Mouse (Mus musculus): ENCODE results near the gene Kcnv2.

Gene Kcnv2

DNA sequence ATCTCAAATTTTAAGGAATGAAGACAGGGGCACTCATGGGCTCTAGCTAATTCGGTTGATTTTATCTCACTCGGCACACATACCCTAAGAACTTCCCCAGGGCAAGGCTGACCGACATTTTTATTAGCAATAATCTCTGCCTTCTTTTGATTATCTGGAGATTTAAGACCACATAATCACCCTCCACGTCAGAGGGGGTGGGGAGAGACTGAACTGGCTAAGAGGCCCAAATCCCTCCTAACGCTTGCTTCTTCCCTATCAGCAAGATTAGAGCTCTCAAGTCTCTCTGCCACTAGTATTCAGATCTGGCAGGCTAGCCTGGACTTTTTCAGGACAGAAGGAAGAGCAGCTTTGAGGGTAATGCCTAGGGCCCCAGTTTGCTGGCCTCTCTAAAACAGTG, at the start of gene Kcnv2:
Kcnv2 (plus strand) TSS at position 308 of the 400 bp plus-strand sequence.
- DNase-seq = peak; percentile 49

DNA sequence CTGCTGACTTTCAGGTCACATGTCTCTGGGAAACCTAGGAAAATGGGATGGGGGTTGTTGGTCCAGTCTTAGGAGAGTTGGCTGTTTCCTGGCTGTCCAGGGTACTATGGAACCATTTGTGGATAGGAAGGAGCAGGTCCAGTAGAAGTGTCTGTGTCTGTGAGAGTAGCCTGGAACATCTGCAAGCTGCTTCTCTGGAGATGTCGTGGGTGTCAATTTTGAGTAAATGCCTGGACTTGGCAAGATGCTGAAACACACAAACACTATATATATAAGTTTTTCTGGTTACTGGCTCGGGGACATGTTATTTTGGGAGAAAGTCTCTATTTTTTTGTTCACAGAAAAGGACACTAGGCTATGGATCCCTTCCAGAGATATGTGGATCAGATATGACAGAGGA, 49.0 kb upstream of the Kcnv2 start:
- no peak for DNase-seq

DNA sequence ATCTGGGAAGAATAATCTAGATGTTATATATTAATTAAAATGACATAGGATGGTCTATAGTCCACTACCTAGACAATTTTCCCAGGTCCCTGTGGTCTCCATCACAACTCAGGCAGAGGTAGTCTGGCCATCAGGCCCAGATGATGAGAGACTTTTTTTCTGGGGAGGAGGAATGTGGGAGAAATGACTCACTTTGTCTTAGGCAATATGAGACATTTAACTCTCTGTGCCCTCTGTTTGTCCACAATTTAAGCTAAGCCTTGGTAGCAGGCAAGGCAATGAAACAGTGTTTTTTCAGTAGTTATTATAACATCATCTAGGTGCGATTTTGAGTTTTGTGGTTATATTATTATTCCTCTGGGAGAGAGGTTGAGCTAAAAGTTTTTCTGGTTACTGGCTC, 48.0 kb upstream of the Kcnv2 start:
- no peak for DNase-seq

DNA sequence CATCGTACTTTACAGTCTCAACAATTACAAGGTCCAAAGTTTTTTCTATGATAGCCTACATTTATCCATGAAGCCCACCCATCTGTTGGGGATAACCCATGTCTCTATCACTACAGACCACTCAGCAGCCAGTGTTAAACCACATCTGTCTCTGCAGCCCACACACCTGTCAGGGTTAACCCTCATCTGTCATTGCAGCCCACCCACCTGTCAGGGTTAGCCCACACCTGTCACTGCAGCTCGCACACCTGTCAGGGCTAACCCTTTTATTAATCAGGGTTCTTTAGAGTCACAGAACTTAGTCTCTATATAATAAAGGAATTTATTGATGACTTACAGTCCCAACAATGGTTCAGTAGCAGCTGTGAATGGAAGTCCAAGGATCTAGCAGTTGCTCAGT, 43.2 kb upstream of the Kcnv2 start:
- DNase-seq = no peak

DNA sequence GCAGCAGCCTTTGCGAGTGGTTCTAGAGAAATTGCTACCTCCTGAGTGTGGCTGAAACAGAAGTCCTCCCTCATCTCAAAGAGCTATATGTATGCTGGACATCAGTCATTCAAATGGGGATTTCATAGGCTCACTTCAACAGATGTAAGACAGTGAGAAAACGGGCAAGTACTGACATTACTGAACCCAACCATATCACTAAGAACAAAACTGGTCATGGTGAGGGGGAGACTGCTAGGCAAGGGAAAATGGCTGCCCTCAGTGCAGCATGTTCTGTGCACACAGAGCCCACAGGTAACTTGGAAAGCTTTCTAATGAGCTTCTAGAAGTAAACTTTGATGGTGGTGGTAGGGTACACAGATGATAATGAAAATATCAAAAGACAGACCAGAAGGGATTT, 12.3 kb upstream of the Kcnv2 start:
- no peak for DNase-seq

DNA sequence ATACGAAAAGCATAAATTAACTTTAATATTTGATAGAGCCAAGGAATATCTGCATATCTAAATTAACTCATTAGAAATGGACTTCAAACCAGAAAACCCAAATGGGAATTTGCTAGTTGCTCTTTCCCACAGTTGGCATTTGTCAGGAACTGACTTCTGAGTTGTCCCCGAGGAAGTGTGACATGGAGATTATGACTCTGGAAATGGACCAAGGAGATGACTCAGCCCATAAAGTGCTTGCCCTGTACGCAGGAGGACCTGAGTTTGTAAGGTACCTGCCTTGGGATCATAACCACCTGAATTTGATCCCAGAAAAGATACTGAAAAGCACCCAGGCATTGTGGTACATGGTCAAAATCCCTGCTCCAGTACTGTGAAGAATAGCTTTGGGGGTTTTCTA, 11.1 kb upstream of the Kcnv2 start:
- DNase-seq = peak; percentile 90

DNA sequence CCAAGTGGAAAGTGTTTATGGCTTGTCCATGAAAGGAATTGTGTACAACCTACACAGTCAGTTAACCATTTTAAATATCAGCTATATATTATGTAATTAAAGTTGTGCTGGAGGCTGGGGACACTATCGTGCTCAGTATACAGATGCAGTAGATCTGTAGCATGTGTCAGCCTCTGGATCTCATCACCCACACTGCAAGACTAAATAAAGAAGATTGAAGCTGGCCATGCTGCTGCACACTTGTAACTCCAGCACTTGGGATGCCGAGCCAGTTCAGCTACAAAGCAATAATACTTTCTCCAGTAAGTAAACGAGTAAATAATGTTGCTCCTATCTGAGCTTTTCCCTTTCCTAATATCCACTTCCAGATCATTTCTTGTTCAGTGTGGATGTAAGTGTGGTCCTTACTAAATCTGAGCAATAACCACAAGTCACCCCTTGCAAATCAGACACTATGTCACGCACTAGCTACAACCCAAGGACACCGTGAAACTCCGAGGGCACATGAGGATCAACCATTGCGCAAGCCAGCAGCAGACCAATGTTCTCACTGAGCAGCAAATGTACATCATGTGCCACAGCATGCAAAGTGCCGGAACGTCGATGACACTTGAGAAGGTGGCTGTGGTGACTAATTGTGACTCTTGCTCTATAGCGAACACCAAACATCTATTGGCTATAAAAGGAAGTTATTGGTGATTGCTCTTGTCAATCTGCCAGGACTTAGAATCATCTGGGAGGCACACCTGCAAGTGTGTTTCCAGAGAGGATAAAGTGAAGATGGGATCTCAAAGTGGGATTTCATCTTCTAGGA, 9.9 kb upstream of the Kcnv2 start:
- peak; percentile 97 for DNase-seq

DNA sequence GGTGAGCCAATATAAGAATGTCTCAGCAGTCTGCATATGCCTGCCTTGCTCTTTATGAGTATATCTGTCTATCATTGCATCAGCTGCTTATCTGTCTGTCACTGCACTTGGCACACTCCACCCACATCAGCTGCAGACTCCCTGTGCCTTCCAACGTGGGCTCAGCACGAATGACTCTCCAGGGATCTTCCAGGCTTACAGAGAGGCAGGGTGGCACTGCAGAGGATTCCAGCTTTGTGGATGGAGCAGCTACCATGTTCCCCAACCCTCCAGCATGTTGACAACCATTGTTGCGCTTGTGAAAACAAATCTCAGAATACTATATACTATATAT, 9.3 kb upstream of the Kcnv2 start:
- peak; percentile 86 for DNase-seq

DNA sequence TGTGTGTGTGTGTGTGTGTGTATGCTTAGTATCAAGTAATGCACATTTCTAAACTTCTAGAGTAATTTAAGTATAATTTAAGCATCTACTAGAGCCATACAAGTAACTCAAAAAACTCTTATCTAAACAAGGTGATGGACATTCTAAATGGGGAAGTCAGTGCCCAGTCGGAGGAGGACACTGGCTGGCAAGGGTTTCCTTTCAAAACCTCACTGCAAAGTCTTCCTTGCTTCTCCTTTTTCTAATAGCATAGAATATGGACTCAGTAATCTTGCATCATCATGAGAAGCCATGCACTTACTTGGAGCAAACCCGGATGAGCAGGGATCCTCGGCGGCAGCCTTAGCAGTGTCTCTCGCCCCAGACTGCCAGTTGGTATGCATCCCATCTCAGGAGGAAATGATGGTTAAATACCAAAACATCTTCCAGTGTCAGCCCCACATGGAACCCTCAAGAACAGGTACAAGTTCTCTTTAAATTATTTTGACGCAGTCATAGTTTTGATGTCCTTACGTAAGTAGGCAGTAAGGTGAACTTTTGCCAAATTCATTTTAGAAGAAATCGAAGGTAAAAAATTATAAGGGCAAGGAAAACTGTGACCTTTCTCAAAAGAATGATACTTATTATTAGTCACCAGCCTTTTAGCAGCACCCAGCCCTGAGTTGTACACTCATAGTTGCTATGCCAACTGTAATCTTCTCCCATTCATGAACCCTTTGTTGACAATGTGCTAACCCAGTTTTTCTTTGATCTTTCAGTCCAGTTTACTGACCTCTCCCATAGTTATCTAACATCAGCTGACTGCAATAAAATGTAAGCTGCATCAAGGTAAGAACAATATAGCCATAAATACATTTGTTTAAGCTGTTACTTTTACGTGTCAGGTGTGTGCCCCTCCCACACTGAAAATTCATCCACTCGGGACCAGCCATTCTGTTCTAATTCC, 5.8 kb upstream of the Kcnv2 start:
- peak; percentile 54 for DNase-seq

DNA sequence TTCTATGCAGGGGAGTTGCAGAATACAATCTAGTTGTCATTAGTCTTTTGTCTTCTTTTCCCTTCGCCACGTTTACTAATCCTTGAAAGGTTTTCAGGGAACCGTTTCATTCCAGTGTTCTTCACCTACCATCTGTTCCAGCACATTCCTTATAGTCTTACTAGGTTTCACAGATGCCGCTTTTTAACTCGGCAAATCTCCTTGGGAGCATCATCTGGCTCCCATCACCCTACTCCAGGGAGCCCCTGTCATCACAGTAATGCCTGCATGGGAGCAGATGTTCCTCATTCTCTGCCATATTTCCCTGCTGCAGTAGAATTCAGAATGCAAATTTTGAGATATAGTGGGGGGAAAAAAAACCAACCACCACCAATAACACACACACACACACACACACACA, 5.1 kb upstream of the Kcnv2 start:
- DNase-seq = peak; percentile 87

DNA sequence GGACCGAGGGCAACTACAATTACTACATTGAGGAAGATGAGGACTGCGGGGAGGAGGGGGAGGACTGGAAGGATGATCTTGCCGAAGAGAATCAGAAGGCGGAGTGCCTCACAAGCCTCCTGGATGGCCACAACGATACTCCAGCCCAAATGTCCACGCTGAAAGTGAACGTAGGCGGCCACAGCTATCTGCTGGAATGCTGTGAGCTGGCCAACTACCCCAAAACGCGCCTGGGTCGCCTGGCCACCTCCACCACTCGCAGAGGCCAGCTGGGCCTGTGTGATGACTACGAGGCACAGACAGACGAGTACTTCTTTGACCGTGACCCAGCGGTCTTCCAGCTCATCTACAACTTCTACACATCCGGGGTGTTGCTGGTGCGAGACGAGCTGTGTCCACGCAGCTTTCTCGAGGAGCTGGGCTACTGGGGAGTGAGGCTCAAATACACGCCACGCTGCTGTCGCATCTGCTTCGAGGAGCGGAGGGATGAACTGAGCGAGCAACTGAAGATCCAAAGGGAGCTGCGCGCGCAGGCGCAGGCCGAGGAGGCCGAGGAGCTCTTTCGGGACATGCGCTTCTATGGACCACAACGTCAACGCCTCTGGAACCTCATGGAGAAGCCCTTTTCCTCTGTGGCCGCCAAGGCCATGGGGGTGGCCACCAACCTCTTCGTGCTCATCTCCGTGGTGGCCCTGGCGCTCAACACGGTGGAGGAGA, 681 bp downstream of the Kcnv2 start:
- DNase-seq = peak; percentile 93

DNA sequence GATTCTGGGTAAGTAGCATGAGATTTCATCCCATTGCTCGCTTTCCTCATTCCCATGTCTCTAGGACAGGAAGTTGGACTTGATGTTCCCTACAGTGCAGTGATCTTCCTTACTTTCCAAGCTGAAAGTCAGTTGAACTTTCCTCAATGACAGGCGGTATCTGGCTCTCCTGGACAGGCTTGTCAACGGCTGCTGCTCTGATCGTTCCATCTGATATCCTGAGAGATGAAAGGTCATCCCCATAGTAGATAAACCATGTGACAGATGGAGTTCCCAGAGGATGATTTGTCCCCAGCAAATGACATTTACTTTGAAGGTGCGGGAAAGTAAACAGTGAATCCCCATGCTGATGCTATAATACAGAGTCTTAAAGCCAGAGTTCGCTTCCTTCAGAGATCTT, 3.2 kb downstream of the Kcnv2 start:
- no peak for DNase-seq

DNA sequence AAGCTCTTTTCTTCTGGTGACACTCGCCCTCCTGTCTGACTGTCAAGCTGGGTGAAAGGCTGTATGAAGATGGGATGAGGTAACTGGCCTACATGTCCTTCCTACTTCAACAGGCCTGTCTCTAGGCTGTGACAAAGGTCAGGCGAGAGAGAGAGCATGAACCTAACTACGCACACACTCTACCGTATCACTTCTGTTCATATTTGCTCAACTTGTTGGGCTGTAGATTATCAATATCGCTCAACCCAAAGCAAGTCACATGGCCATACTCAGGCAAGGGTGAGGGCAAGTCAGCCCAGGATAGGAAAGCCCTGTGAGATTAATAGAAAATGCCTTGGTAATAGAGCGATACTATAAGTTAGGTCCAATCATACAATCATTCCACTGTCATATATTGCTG, 5.2 kb downstream of the Kcnv2 start:
- DNase-seq = peak; percentile 13

DNA sequence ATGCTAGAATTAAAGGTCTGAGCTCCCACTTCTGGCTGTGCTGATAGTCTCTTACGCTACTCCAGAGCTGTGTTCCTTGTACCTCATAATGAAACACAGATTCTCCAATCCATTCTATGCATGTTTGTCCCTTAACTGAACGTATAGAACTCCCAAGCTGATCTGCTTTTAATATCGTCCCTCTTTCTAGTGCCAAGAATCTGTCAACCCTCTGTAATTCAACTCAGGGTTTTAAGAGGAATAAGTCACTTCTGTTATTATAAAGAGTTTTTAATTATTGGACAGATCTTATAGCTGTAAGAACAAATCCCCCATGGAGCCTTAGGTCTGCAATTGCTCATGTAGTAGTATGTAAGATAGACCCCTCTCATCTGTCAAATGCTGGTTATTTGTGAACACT, 5.8 kb downstream of the Kcnv2 start:
- no peak for DNase-seq

DNA sequence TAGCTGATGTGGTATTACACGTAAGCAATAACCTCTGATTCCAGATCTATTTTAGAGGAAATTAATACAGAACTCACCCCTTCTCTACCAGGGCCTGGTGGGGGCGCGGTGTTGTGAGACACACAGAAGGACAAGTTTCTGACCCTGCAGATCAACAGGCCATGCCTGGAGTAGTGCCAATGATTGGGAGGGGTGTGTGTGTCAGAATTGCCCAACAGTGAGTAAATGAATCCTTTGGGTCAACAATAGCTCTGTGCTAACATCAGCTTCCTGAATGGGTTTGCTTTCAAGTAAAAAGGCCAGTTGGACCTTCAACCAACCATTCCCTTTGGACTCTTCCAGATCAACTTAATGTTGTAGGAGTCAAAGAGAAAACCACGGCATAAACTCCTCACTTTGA, 6.3 kb downstream of the Kcnv2 start:
- DNase-seq = peak; percentile 85

DNA sequence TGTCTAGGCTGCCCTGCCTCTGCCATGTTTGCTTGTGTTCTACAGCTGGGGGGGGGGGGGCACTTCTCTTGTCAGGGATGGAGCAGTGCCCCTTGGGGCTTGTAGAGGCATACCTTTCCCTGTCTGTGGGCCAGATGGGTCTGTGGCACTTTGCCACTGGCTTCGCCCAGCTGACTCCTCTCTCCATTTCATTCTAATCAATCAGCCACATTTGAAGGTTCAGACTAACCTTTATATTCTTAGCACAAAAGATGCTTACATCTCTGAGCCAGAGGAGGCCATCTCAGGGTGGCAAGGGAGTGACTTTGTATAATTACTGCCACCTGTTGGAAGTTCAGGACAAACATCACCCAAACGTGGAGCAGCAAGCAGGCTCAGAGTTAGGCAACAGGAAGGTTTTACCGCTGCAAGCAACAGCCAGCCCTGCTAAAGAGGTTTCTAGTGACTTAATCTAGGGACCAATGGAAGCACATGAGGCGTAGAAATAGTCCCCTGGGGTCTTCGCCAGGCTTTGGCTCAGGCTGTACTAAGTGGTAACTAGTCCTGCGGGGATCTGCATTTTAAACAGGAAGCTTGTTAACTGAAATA, 9.9 kb downstream of the Kcnv2 start:
- DNase-seq = peak; percentile 57

DNA sequence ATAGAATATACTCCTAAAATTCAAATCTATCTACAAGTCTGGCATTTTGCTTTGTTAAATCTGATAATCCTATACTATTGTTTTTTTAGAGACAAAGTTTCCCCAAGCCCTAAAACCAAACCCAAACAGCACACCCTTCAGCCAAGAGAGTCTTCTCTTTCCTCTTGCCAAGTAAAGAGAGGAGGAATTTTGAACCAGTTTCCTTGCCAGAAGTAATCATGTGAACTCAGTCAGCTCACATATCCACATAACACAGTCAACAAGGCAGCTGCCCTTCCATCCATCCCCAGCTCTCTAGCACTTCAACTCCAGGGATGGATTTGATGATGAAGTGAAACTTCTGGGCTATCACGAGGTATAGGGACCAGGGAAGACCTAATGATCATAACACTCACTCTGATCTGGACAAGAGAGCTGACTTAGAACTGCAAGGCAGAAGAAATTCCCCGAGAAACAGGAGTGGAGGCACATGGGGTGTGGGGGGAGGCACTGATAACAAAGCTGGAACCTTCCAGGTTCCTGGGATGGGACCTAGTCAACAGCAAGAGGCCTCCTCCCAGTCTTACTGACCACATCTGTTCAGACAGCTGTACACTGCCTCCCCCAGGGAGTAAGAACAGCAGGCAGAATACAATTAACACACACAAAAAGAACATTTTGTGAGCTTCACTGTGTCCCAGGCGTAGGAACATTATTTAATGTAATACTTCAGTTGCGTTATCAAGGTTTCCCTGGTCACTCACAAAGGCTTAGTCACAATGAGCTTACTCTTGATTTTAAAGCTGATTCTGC, 13.9 kb downstream of the Kcnv2 start:
- DNase-seq = peak; percentile 98

DNA sequence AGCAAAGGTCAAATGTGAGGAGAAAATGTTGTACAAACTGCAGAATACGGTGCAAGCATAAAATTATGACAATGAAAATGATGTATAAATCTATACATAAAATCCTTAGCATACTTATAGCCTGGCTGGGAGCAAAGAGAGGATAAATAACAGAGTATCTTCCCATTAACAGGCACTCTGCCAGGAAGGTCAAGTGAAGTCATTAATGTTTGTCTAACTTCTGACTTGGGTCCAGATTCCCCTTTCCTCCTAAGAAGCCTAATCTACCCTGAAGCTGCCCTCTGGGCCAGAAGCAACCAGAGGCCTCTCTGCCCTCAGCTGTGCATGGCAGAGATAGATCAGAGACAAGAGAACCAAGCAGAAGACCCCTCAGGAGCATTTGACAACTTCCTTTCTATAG, 24.1 kb downstream of the Kcnv2 start:
- DNase-seq = peak; percentile 18

DNA sequence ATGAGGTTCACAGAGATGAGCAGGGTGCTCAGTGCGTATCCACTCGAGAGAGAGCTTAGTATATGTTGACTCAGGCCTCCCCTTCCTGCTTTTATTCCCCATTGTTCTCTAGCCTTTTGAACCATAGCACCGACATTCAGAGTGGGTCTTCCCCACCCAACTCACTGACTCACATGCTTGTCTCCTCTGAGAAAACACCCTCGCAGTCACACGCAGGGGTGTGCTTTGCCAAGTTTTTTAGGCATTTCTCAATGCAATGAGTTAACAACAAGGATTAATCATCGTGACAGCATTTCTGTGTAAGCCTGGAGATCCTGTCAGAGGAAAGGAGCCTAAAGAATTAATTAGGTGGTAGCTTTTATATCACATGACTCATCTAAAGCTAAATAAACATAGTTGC, 29.3 kb downstream of the Kcnv2 start:
- DNase-seq = peak; percentile 79

DNA sequence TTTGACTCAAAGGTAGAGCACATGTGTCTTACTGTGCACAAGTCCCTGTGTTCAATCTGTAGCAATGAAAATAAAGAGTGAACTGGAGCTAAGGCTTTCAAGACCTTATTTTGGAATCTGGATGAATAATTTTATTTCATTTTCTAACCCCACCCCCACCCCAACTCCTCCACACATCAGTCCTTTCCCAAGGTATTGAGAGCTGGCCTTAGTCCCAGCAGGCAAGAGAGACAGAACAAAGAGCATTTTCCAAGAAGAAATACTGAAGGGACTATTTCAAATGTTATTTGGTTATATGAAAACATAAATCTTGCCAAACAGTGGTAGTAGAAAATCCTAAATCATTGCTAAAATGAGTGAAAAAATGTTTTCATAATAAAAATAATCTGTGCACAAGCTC, 38.0 kb downstream of the Kcnv2 start:
- no peak for DNase-seq

DNA sequence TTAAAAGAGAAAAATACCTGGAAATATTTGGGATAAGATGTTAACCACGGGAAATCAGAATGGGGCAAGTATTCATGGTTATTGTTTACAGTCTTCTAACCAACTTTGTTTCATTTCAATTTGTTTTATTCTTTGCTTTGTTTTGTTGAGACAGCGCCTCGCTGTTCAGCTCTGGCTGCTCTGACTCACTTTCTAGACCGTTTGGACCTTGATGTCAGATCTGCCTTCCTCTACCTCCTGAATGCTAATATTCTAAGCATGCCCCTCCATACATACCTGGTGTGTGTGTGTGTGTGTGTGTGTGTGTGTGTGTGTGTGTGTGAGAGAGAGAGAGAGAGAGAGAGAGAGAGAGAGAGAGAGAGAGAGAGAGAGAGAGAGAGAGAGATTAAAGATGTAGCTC, 41.5 kb downstream of the Kcnv2 start:
- peak; percentile 45 for DNase-seq

DNA sequence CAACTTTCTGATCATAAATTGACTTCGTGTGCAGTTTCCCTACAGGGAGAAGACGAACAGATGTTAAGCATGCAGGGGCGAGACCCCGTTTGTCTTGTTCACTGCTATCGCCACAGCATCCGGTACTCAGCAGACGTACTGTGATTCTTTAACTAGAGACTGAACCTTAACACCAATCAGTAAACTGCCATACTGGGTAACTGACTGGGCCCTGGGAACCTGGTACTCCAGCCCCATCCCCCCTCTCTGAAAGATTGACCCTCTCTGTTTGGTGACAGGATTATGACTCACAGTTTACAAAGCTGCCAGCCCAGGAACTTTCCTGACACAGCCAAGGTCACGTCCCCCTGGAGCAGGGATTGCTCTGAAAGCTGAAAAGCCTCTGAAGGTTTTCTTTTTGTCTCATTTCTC, 42.1 kb downstream of the Kcnv2 start:
- DNase-seq = peak; percentile 94
